Mouse (Mus musculus) MEL (cell line): Measurements from ENCODE around the gene Cdadc1. TPM values are rescaled to one million over a fixed set of nuclear protein-coding genes. Genes with fewer than 3 reads are reported as not detected.

Experiments
- DNase-seq: peaks from one replicate; pipeline ENCODE4 v3.0.0; 2011; ENCODE audit warnings: low read depth, low spot score
- H3K27ac ChIP-seq: 2 replicates; pipeline ENCODE4 v1.5.1; 2012; ENCODE audit warnings: low read depth, mild to moderate bottlenecking, control low read depth, low read length, moderate library complexity; ENCODE audit not compliant: control insufficient read depth
- H3K27me3 ChIP-seq, 2 experiments: fragments of 150-350 bp in 1 of 2; sonication (generic) in 1 of 2; 2 replicates each; pipeline ENCODE4 v1.6.1; 2012; ENCODE audit warnings: low read length in 2 of 2, mild to moderate bottlenecking in 2 of 2, improper control_type of control experiment in 1 of 2, moderate library complexity in 1 of 2; ENCODE audit not compliant: insufficient read depth in 2 of 2, control insufficient read depth in 1 of 2
- H3K36me3 ChIP-seq, 2 experiments: 2 replicates each; pipeline ENCODE4 v1.6.1; 2012 to 2014; ENCODE audit warnings: low read length in 2 of 2, improper control_type of control experiment in 1 of 2, inconsistent platforms in 1 of 2, mild to moderate bottlenecking in 1 of 2; ENCODE audit not compliant: insufficient read depth in 2 of 2, control insufficient read depth in 1 of 2
- H3K4me1 ChIP-seq, 2 experiments: fragments of 150-350 bp in 1 of 2; sonication (generic) in 1 of 2; 2 replicates each; pipeline ENCODE4 v1.6.1; 2012; ENCODE audit warnings: low read length in 2 of 2, improper control_type of control experiment in 1 of 2, mild to moderate bottlenecking in 1 of 2; ENCODE audit not compliant: insufficient read depth in 2 of 2, control insufficient read depth in 1 of 2
- H3K4me3 ChIP-seq, 2 experiments: fragments of 150-350 bp in 1 of 2; sonication (generic) in 1 of 2; 2 replicates each; pipeline ENCODE4 v1.5.1; 2012; ENCODE audit warnings: low read depth in 2 of 2, low read length in 2 of 2, mild to moderate bottlenecking in 2 of 2, moderate library complexity in 2 of 2, control low read depth in 1 of 2, improper control_type of control experiment in 1 of 2; ENCODE audit not compliant: control insufficient read depth in 1 of 2, insufficient read depth in 1 of 2
- H3K79me2 ChIP-seq: 2 replicates; pipeline ENCODE4 v1.6.1; 2012; ENCODE audit warnings: mild to moderate bottlenecking, low read length, moderate library complexity; ENCODE audit not compliant: control insufficient read depth, poor library complexity, insufficient read depth
- H3K9ac ChIP-seq: 2 replicates; pipeline ENCODE4 v1.6.1; 2012; ENCODE audit warnings: low read depth, mild to moderate bottlenecking, control low read depth, low read length, moderate library complexity; ENCODE audit not compliant: control insufficient read depth, poor library complexity, severe bottlenecking
- H3K9me3 ChIP-seq: fragments of 150-350 bp; sonication (generic); replicated peaks from 2 replicates; pipeline ENCODE4 v1.6.1; 2012; ENCODE audit warnings: mild to moderate bottlenecking, low read length, improper control_type of control experiment, moderate library complexity; ENCODE audit not compliant: insufficient read depth
- KAT2A ChIP-seq: conservative IDR thresholded peaks from 2 replicates; pipeline ENCODE4 v1.6.1; 2012; ENCODE audit warnings: low read depth, low read length, improper control_type of control experiment, inconsistent platforms
- MAZ ChIP-seq: IDR thresholded peaks from 2 replicates; pipeline ENCODE4 v1.6.1; 2012; ENCODE audit warnings: low read depth, mild to moderate bottlenecking, inconsistent platforms, low read length, improper control_type of control experiment
- MEF2A ChIP-seq: IDR thresholded peaks from 2 replicates; pipeline ENCODE4 v1.6.1; 2014; ENCODE audit warnings: low read depth, mild to moderate bottlenecking, inconsistent platforms, low read length, improper control_type of control experiment; ENCODE audit not compliant: poor library complexity, insufficient replicate concordance, severe bottlenecking; ENCODE audit errors: extremely low read depth
- MYB ChIP-seq: IDR thresholded peaks from 2 replicates; pipeline ENCODE4 v1.6.1; 2011; ENCODE audit warnings: mild to moderate bottlenecking, low read depth, low read length, improper control_type of control experiment
- NRF1 ChIP-seq: IDR thresholded peaks from 2 replicates; pipeline ENCODE4 v1.6.1; 2014; ENCODE audit warnings: low read depth, mild to moderate bottlenecking, inconsistent platforms, low read length, improper control_type of control experiment, moderate library complexity; ENCODE audit not compliant: poor library complexity, insufficient read depth, severe bottlenecking
- POLR2A ChIP-seq, 2 experiments: IDR thresholded peaks; 2 replicates each; pipeline ENCODE4 v1.6.1; 2011 to 2012; ENCODE audit warnings: low read length in 2 of 2, mild to moderate bottlenecking in 2 of 2, control low read depth in 1 of 2, improper control_type of control experiment in 1 of 2, low read depth in 1 of 2, moderate library complexity in 1 of 2; ENCODE audit not compliant: control insufficient read depth in 1 of 2, insufficient read depth in 1 of 2, poor library complexity in 1 of 2
- POLR2AphosphoS5 ChIP-seq: IDR thresholded peaks from 2 replicates; pipeline ENCODE4 v1.6.1; 2012; ENCODE audit warnings: low read depth, borderline replicate concordance, mild to moderate bottlenecking, inconsistent platforms, low read length, moderate library complexity, mixed read lengths
- USF2 ChIP-seq, 2 experiments: IDR thresholded peaks; 2 replicates each; pipeline ENCODE4 v1.6.1; 2011 to 2012; ENCODE audit warnings: improper control_type of control experiment in 2 of 2, low read length in 2 of 2, borderline replicate concordance in 1 of 2, inconsistent platforms in 1 of 2, low read depth in 1 of 2, mild to moderate bottlenecking in 1 of 2; ENCODE audit not compliant: insufficient read depth in 1 of 2
- polyA plus RNA-seq, 2 experiments: library from polyadenylated mRNA; stranded (reverse) in 1 of 2; unstranded in 1 of 2; fragments of >175 nt in 1 of 2; fragments of >200 nt in 1 of 2; gene quantifications; 2 replicates each; pipeline versions ENCODE4 v1.2.1 to v1.2.4; 2012; ENCODE audit warnings: low replicate concordance in 2 of 2, low read depth in 1 of 2; ENCODE audit not compliant: insufficient read length in 2 of 2, insufficient read depth in 1 of 2, missing spikeins in 1 of 2
- total RNA-seq: library from RNA; depleted of rRNA; stranded (reverse); fragments of 300-350 nt; gene quantifications from 2 replicates; pipeline ENCODE4 v1.2.3, GENCODE M21; 2012

Cdadc1 gene
- total and polyA plus RNA-seq, 3 experiments = 16.4 to 23.8 TPM; not detected in 1

- H3K4me3 ChIP-seq = no peak overlapping the region
- no peak for DNase-seq
- no peaks in the 10 kb centered on the region for H3K4me1 ChIP-seq
- no peaks in the 10 kb centered on the region for H3K36me3 ChIP-seq
- H3K9ac ChIP-seq = no peak overlapping the region
- no peak overlapping the region for H3K27ac ChIP-seq
- H3K79me2 ChIP-seq = no peaks in the 10 kb centered on the region
- no peak for TF ChIP-seq MYB
- TF ChIP-seq POLR2AphosphoS5 = no peak
- no peak for TF ChIP-seq NRF1
- no peaks in the 10 kb centered on the region for H3K9me3 ChIP-seq
- H3K27me3 ChIP-seq = no peaks in the 10 kb centered on the region
Observed at GRCm38 (mm10) chr14:59630096-59630495, 32.3 kb upstream of the Cdadc1 start.

GRCm38 (mm10) chr14:59629308-59629707, 31.5 kb upstream of the Cdadc1 start:
- Histone ChIP-seq H3K9me3 (no peaks in the 10 kb centered on the region), H3K4me1 (no peaks in the 10 kb centered on the region), H3K79me2 (no peaks in the 10 kb centered on the region), H3K27ac (no peak overlapping the region), H3K27me3 (no peaks in the 10 kb centered on the region), H3K4me3 (no peak overlapping the region), H3K36me3 (no peaks in the 10 kb centered on the region), H3K9ac (no peak overlapping the region)
- no peak for DNase-seq
- TF ChIP-seq POLR2A (IDR thresholded peaks at IDR 0.05; ENCODE audit: control insufficient read depth in 1 of 2, insufficient read depth in 1 of 2, low read depth in 1 of 2, low read length in 2 of 2, poor library complexity in 1 of 2) = no peak

GRCm38 (mm10) chr14:59627823-59628222, 30.1 kb upstream of the Cdadc1 start:
- no peaks in the 10 kb centered on the region for H3K27me3 ChIP-seq
- H3K36me3 ChIP-seq = no peaks in the 10 kb centered on the region
- no peak overlapping the region for H3K9ac ChIP-seq
- DNase-seq = no peak
- no peaks in the 10 kb centered on the region for H3K4me1 ChIP-seq
- no peaks in the 10 kb centered on the region for H3K9me3 ChIP-seq
- no peak overlapping the region for H3K4me3 ChIP-seq
- TF ChIP-seq MAZ (no peak), USF2 (IDR thresholded peaks at IDR 0.05; ENCODE audit: borderline replicate concordance in 1 of 2, insufficient read depth in 1 of 2, low read depth in 1 of 2, low read length in 2 of 2) (no peak), MEF2A (no peak)
- H3K27ac ChIP-seq = no peak overlapping the region
- no peaks in the 10 kb centered on the region for H3K79me2 ChIP-seq

GRCm38 (mm10) chr14:59627142-59627680, 29.5 kb upstream of the Cdadc1 start:
- no peaks in the 10 kb centered on the region for H3K79me2 ChIP-seq
- H3K4me1 ChIP-seq = no peaks in the 10 kb centered on the region
- H3K9me3 ChIP-seq = no peaks in the 10 kb centered on the region
- no peak overlapping the region for H3K27ac ChIP-seq
- H3K36me3 ChIP-seq = no peaks in the 10 kb centered on the region
- H3K4me3 ChIP-seq = no peak overlapping the region
- no peaks in the 10 kb centered on the region for H3K27me3 ChIP-seq
- no peak overlapping the region for H3K9ac ChIP-seq
- DNase-seq = no peak
- TF ChIP-seq KAT2A = no peak
